Mouse (Mus musculus) limb, embryonic 11.5 days (tissue): ENCODE data around the gene Olfr1116. TPM values are rescaled to one million over a fixed set of nuclear protein-coding genes. Genes with fewer than 3 reads are reported as not detected.
"Not testable (repeated sequence)": the region's sequence is repeated elsewhere in the genome, so short reads cannot be mapped to it uniquely, and the experiment has no call there.

Experiments used
- ATAC-seq: fragments of 200-750 bp; cut with Nextera tagmentation; 2 replicates; pipeline ENCODE4 v1.8.0; 2017; ENCODE audit warnings: low read depth; ENCODE audit not compliant: insufficient number of reproducible peaks, low FRiP score, low TSS enrichment
- DNase-seq: peaks from one replicate; pipeline ENCODE4 v3.0.0-alpha.2; 2015; ENCODE audit warnings: low spot score
- H3K27ac ChIP-seq: fragments of 300-500 bp; sonication (generic); replicated peaks from 2 replicates; pipeline ENCODE4 v1.5.1; 2014; ENCODE audit warnings: low read depth, mild to moderate bottlenecking, low read length
- H3K27me3 ChIP-seq: fragments of 300-500 bp; sonication (generic); 2 replicates; pipeline ENCODE4 v1.6.1; 2014; ENCODE audit warnings: mild to moderate bottlenecking, low read length, mixed read lengths; ENCODE audit not compliant: control insufficient read depth, insufficient read depth
- H3K36me3 ChIP-seq: fragments of 300-500 bp; sonication (generic); 2 replicates; pipeline ENCODE4 v1.6.1; 2014; ENCODE audit warnings: mild to moderate bottlenecking, low read length, moderate library complexity, mixed read lengths; ENCODE audit not compliant: control insufficient read depth, insufficient read depth
- H3K4me1 ChIP-seq: fragments of 300-500 bp; sonication (generic); 2 replicates; pipeline ENCODE4 v1.6.1; 2014; ENCODE audit warnings: low read length, mixed read lengths; ENCODE audit not compliant: control insufficient read depth, insufficient read depth
- H3K4me2 ChIP-seq: fragments of 300-500 bp; sonication (generic); 2 replicates; pipeline ENCODE4 v1.6.1; 2014; ENCODE audit warnings: low read depth, mild to moderate bottlenecking, moderate library complexity; ENCODE audit not compliant: severe bottlenecking
- H3K4me3 ChIP-seq: fragments of 300-500 bp; sonication (generic); 2 replicates; pipeline ENCODE4 v1.5.1; 2014; ENCODE audit warnings: low read depth, low read length
- H3K9ac ChIP-seq: fragments of 300-500 bp; sonication (generic); 2 replicates; pipeline ENCODE4 v1.6.1; 2014; ENCODE audit warnings: mild to moderate bottlenecking, low read length
- H3K9me3 ChIP-seq: fragments of 300-500 bp; sonication (generic); 2 replicates; pipeline ENCODE4 v1.6.1; 2016; ENCODE audit warnings: low read length; ENCODE audit not compliant: control insufficient read depth
- WGBS: fragments of 180-500 bp; shearing (Covaris S2); extraction: QIAGEN DNeasy Blood & Tissue Kit; methylation state at CpG from one replicate; pipeline ENCODE4 v1.1.7; 2014; 5-methylcytosine and 5-hydroxymethylcytosine counted together
- microRNA-seq: library from miRNA; unstranded; fragments of <30 nt; microRNA quantifications from one replicate; pipeline ENCODE4, GENCODE M21; 2016
- polyA plus RNA-seq: library from polyadenylated mRNA; unstranded; fragments of >200 nt; fragmentation: Nextera tagmentation; extraction: Ambion mirVana; gene quantifications from 2 replicates; pipeline ENCODE4 v1.2.1, GENCODE M21; 2014

Olfr1116 gene
- polyA plus RNA-seq = not detected in 2 replicates

GRCm38 (mm10) chr2:87267234-87267633 is at the start of gene Olfr1116:
Olfr1116 (plus strand) TSS chr2:87267534.
- ATAC-seq = no peak
- no peaks in the 10 kb centered on the region for H3K9me3 ChIP-seq
- H3K27me3 ChIP-seq = no peaks in the 10 kb centered on the region
- H3K36me3 ChIP-seq = no peaks in the 10 kb centered on the region
- no peak within 1 kb of the TSS for H3K27ac ChIP-seq
- no peak within 1 kb of the TSS for H3K9ac ChIP-seq
- H3K4me3 ChIP-seq = no peak within 1 kb of the TSS
- no peaks in the 10 kb centered on the region for H3K4me1 ChIP-seq
- DNase-seq = no peak
- WGBS = 92% methylated on average over 1 of the region's 1 CpGs
- no peak within 1 kb of the TSS for H3K4me2 ChIP-seq

GRCm38 (mm10) chr2:87247713-87248112 is 19.6 kb upstream of the Olfr1116 start, which contains the start of gene Olfr1115:
Olfr1115 (plus strand) TSS chr2:87248013.
- no peak for ATAC-seq

GRCm38 (mm10) chr2:87293977-87294376 is 26.6 kb downstream of the Olfr1116 start:
- H3K27ac ChIP-seq, H3K9me3 ChIP-seq, H3K4me1 ChIP-seq, H3K36me3 ChIP-seq, H3K27me3 ChIP-seq, H3K4me2 ChIP-seq, ATAC-seq, H3K4me3 ChIP-seq, H3K9ac ChIP-seq, DNase-seq: not testable (repeated sequence)

More at GRCm38 (mm10) chr2:87247713-87248112, 19.6 kb upstream of the Olfr1116 start, which contains the start of gene Olfr1115:
- DNase-seq = no peak
- WGBS = 90% methylated on average over 2 of the region's 2 CpGs
- Histone ChIP-seq H3K4me3 (no peak within 1 kb of the TSS), H3K9ac (no peak within 1 kb of the TSS), H3K36me3 (no peaks in the 10 kb centered on the region), H3K27me3 (no peaks in the 10 kb centered on the region), H3K27ac (no peak within 1 kb of the TSS), H3K9me3 (no peaks in the 10 kb centered on the region), H3K4me2 (no peak within 1 kb of the TSS), H3K4me1 (no peaks in the 10 kb centered on the region)

- Histone ChIP-seq H3K9ac (no peak within 1 kb of the TSS), H3K4me1 (no peaks in the 10 kb centered on the region), H3K4me2 (no peak within 1 kb of the TSS), H3K27me3 (no peaks in the 10 kb centered on the region), H3K27ac (no peak within 1 kb of the TSS), H3K36me3 (no peaks in the 10 kb centered on the region), H3K4me3 (no peak within 1 kb of the TSS), H3K9me3 (no peaks in the 10 kb centered on the region)
- no peak for DNase-seq
- 85% methylated on average over 1 of the region's 1 CpGs for WGBS
- no peak for ATAC-seq
These were observed 39.9 kb downstream of the Olfr1116 start, which contains the start of gene Olfr1118 for GRCm38 (mm10) chr2:87307281-87307680. Olfr1118 (plus strand) TSS chr2:87307581.

Small RNA genes lying within 50 kb of the gene (microRNA-seq; reads per million reads assigned to microRNA genes)
- gene Gm27438 = not detected

Other genes with a start within 250 kb of the Olfr1116 start
- gene Olfr1104, start 240.5 kb upstream of the Olfr1116 start, polyA plus RNA-seq = not detected in 2 replicates
- gene Olfr1105, start 231.0 kb upstream of the Olfr1116 start, polyA plus RNA-seq = not detected in 2 replicates
- gene Olfr1106, start 215.3 kb upstream of the Olfr1116 start, polyA plus RNA-seq = not detected in 2 replicates
- not detected in 2 replicates for gene Olfr1107, start 191.7 kb upstream of the Olfr1116 start, polyA plus RNA-seq
- gene Olfr1109, start 171.5 kb upstream of the Olfr1116 start, polyA plus RNA-seq = not detected in 2 replicates
- gene Olfr259, start 153.0 kb upstream of the Olfr1116 start, polyA plus RNA-seq = not detected in 2 replicates
- not detected in 2 replicates for gene Olfr1110, start 127.2 kb upstream of the Olfr1116 start, polyA plus RNA-seq
- not detected in 2 replicates for gene Olfr1111, start 114.9 kb upstream of the Olfr1116 start, polyA plus RNA-seq
- gene Olfr1112, start 79.7 kb upstream of the Olfr1116 start, polyA plus RNA-seq = not detected in 2 replicates
- gene Olfr1113, start 58.6 kb upstream of the Olfr1116 start, polyA plus RNA-seq = not detected in 2 replicates
- not detected in 2 replicates for gene Olfr1115, start 19.5 kb upstream of the Olfr1116 start, polyA plus RNA-seq
- not detected in 2 replicates for gene Olfr1118, start 40.0 kb downstream of the Olfr1116 start, polyA plus RNA-seq
- not detected in 2 replicates for gene Olfr1120, start 87.3 kb downstream of the Olfr1116 start, polyA plus RNA-seq
- not detected in 2 replicates for gene Olfr1121, start 102.4 kb downstream of the Olfr1116 start, polyA plus RNA-seq
- gene Olfr1122, start 118.3 kb downstream of the Olfr1116 start, polyA plus RNA-seq = not detected in 2 replicates
- not detected in 2 replicates for gene Olfr1123, start 149.1 kb downstream of the Olfr1116 start, polyA plus RNA-seq
- not detected in 2 replicates for gene Olfr1124, start 162.7 kb downstream of the Olfr1116 start, polyA plus RNA-seq
- not detected in 2 replicates for gene Olfr1126, start 186.4 kb downstream of the Olfr1116 start, polyA plus RNA-seq
- gene Pramel7, start 229.6 kb downstream of the Olfr1116 start, polyA plus RNA-seq = not detected in 2 replicates
- not detected in 2 replicates for gene Pramel6, start 239.0 kb downstream of the Olfr1116 start, polyA plus RNA-seq